Mouse (Mus musculus): Measurements from ENCODE around the gene Ptprd. TPM values are rescaled to one million over a fixed set of nuclear protein-coding genes. Genes with fewer than 3 reads are reported as not detected.
"Not testable (repeated sequence)": the region's sequence is repeated elsewhere in the genome, so short reads cannot be mapped to it uniquely, and the experiment has no call there.

Gene Ptprd
- total and polyA plus RNA-seq, 2 experiments from 2014 or later, result 5.6 to 23.3 TPM

DNA sequence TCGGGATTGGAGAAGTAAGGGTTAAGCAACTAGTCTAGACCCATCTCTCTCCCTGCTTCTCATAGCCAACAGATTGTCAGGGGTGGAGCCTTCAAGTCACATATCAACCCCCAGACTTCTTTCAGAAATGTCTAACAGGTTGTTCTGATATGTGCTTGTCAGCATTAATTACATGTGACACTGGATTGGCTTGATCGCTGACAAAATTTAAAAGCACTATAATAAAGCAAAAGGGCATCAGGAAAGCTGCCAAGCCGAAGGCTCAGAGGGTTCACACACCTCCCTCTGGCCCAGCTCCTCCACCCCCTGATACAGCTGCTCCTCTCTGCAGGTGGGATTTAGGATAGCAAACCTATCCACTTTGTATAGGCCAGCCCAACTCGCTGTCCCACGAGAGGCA, 1775.8 kb downstream of the Ptprd start:
- H3K36me3 ChIP-seq (replicated peaks; ENCODE audit: control insufficient read depth, insufficient read depth, low read length), result no peaks in the 10 kb centered on the region
- no peaks in the 10 kb centered on the region for H3K9me3 ChIP-seq (replicated peaks; ENCODE audit: control insufficient read depth, low read length)
- WGBS, result 33% methylated on average over 5 of the region's 5 CpGs
- no peak overlapping the region; the same call in 1 of the 2 replicates for H3K4me2 ChIP-seq (ENCODE audit: low read depth, low read length)
- H3K27ac ChIP-seq (ENCODE audit: low read depth), result no peak overlapping the region
- no peak overlapping the region for H3K9ac ChIP-seq (replicated peaks; ENCODE audit: low read depth, low read length)
- H3K4me3 ChIP-seq (ENCODE audit: low read depth, low read length), result no peak overlapping the region
- DNase-seq (ENCODE audit: low spot score) (no peak), ATAC-seq (ENCODE audit: insufficient read depth, low read depth) (0 out of 2 replicates have a peak, but pooled peaks have one; percentile 11)
- H3K27me3 ChIP-seq (ENCODE audit: control insufficient read depth, insufficient read depth, low read length), result no peaks in the 10 kb centered on the region
- TF ChIP-seq EP300 (IDR thresholded peaks at IDR 0.05; ENCODE audit: low read depth) (no peak), CTCF (IDR thresholded peaks at IDR 0.05; ENCODE audit: low read depth) (no peak)
- peaks cover 14% of the 10 kb centered on the region for H3K4me1 ChIP-seq (ENCODE audit: control insufficient read depth, insufficient read depth)

DNA sequence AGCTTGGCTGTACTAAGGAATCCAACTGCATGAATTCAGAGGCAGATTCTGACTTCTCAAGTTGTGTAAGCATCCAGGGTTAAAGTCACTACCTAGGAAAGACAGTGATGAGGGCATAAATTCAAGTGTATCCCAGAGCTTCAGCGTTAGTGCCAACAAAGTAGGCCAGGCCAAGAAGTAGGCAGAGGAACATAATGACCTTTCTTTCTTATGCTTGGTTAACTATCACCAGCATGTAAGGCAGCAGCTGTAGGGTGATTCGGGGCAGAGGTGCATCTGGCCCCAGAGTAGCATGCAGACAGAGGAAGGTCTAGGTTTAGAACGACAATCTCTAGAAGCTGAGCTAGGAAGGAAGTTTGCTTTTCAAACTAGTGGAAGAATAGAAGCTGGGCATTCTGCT, 1782.0 kb downstream of the Ptprd start:
- Histone ChIP-seq H3K4me2 (ENCODE audit: low read depth, low read length) (no peak overlapping the region), H3K27ac (ENCODE audit: low read depth) (no peak overlapping the region), H3K27me3 (ENCODE audit: control insufficient read depth, insufficient read depth, low read length) (no peaks in the 10 kb centered on the region), H3K9ac (replicated peaks; ENCODE audit: low read depth, low read length) (no peak overlapping the region), H3K4me1 (ENCODE audit: control insufficient read depth, insufficient read depth) (0 out of 2 replicates have a peak, but pooled peaks cover 11% of the 10 kb centered on the region), H3K36me3 (replicated peaks; ENCODE audit: control insufficient read depth, insufficient read depth, low read length) (no peaks in the 10 kb centered on the region), H3K9me3 (replicated peaks; ENCODE audit: control insufficient read depth, low read length) (no peaks in the 10 kb centered on the region), H3K4me3 (ENCODE audit: low read depth, low read length) (no peak overlapping the region)
- WGBS, result 48% methylated on average over 3 of the region's 3 CpGs
- ATAC-seq (ENCODE audit: insufficient read depth, low read depth), result no peak
- no peak for DNase-seq (ENCODE audit: low spot score)
- TF ChIP-seq CTCF (IDR thresholded peaks at IDR 0.05; ENCODE audit: low read depth) (no peak), EP300 (IDR thresholded peaks at IDR 0.05; ENCODE audit: low read depth) (no peak)

DNA sequence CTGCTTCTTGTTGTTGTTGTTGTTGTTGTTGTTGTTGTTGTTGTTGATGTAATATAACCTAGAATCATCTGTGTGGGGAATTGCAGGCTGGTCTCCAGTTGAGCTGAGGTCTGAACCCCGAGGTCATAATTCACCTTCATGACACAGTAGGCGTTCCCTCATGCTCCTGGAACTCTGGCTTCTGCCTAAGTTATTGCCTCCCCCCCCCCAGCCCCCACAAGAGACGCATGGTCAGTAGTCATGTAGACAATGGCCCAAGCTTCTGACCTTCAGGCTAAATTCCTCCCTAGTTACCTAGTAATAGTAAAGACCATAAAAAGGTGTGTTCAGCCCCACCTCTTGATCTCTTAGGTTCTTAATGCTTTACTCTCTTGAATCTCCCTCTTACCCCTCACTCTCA, 1784.7 kb downstream of the Ptprd start:
- not testable (repeated sequence) for ATAC-seq (ENCODE audit: insufficient read depth, low read depth); H3K4me3 ChIP-seq (ENCODE audit: low read depth, low read length); H3K36me3 ChIP-seq (replicated peaks; ENCODE audit: control insufficient read depth, insufficient read depth, low read length); H3K27me3 ChIP-seq (ENCODE audit: control insufficient read depth, insufficient read depth, low read length); H3K4me2 ChIP-seq (ENCODE audit: low read depth, low read length); H3K9me3 ChIP-seq (replicated peaks; ENCODE audit: control insufficient read depth, low read length); DNase-seq (ENCODE audit: low spot score); H3K27ac ChIP-seq (ENCODE audit: low read depth); H3K9ac ChIP-seq (replicated peaks; ENCODE audit: low read depth, low read length)
- H3K4me1 ChIP-seq (ENCODE audit: control insufficient read depth, insufficient read depth), result 0 out of 2 replicates have a peak, but pooled peaks cover 17% of the 10 kb centered on the region
- WGBS, result 82% methylated on average over 3 of the region's 3 CpGs

DNA sequence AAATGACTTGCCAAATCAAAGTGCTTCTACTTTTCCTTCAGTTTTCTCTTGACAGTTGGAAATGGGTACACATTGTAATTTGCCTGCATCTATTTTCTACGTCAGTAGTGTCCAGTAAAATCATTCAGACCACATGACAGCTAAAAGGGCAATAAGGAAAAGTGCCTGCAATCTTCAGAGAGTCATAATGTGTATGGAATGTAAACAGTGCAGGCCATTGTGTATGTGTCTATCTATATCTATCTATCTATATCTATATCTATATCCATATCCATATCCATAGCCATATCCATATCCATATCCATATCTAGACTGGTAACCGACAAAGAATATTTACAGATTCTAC, 1786.6 kb downstream of the Ptprd start:
- Histone ChIP-seq H3K4me1 (ENCODE audit: control insufficient read depth, insufficient read depth) (0 out of 2 replicates have a peak, but pooled peaks cover 17% of the 10 kb centered on the region), H3K9me3 (replicated peaks; ENCODE audit: control insufficient read depth, low read length) (no peaks in the 10 kb centered on the region), H3K9ac (replicated peaks; ENCODE audit: low read depth, low read length) (no peak overlapping the region), H3K4me3 (ENCODE audit: low read depth, low read length) (no peak overlapping the region), H3K27me3 (ENCODE audit: control insufficient read depth, insufficient read depth, low read length) (no peaks in the 10 kb centered on the region), H3K36me3 (replicated peaks; ENCODE audit: control insufficient read depth, insufficient read depth, low read length) (no peaks in the 10 kb centered on the region), H3K27ac (ENCODE audit: low read depth) (0 out of 2 replicates have a peak overlapping the region, but pooled peaks have one; percentile 15), H3K4me2 (ENCODE audit: low read depth, low read length) (peak overlapping the region; percentile 12; the same call in 1 of the 2 replicates)
- TF ChIP-seq EP300 (IDR thresholded peaks at IDR 0.05; ENCODE audit: low read depth) (no peak), CTCF (IDR thresholded peaks at IDR 0.05; ENCODE audit: low read depth) (no peak)
- 63% methylated on average over 2 of the region's 2 CpGs for WGBS
- no peak for ATAC-seq (ENCODE audit: insufficient read depth, low read depth)
- no peak for DNase-seq (ENCODE audit: low spot score)

DNA sequence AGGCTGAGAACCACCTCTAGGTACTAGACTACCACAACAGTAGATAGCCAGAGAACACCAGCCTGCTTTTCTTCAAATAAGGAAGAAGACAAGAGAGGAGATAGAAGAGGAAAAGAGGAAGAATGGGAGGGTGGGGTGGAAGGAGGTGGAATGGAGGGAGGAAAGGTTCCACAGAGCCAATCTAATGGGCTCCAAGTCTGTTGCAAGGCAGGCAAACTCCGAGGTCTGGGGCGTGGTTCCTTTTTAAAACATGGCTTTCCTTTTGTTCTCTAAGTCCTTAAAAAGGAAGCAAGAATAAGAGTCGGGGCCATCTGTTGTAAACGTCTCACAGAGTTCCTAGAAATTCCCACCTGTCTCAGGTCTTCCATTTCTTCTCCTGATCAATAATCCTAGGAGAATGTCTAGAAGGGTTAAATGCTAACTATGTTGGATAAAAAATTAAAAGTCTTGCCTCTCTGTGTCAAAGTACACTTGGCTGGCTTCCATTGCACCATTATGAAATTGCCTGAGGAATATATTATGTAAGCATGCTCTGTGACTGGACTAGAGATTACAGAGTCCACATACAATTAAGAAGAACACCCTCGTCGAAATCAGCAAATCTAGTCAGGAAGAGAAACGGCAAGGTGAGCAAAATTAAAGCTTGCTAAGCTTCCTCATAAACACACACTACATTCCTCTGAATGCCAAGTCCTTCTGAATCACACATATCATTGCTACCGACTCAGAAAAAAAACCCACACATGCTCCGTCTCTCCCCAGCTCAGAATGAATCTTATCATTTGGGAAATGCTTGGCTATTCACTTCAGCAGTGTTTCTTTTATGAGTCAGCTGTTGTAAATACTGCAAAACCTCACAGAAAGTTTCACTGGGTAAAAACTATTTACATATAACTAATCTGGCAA, 1787.2 kb downstream of the Ptprd start:
- Histone ChIP-seq H3K4me1 (ENCODE audit: control insufficient read depth, insufficient read depth) (0 out of 2 replicates have a peak, but pooled peaks cover 13% of the 10 kb centered on the region), H3K27me3 (ENCODE audit: control insufficient read depth, insufficient read depth, low read length) (no peaks in the 10 kb centered on the region), H3K4me2 (ENCODE audit: low read depth, low read length) (peak overlapping the region; percentile 12; the same call in 1 of the 2 replicates), H3K9me3 (replicated peaks; ENCODE audit: control insufficient read depth, low read length) (no peaks in the 10 kb centered on the region), H3K9ac (replicated peaks; ENCODE audit: low read depth, low read length) (no peak overlapping the region), H3K4me3 (ENCODE audit: low read depth, low read length) (no peak overlapping the region), H3K36me3 (replicated peaks; ENCODE audit: control insufficient read depth, insufficient read depth, low read length) (no peaks in the 10 kb centered on the region), H3K27ac (ENCODE audit: low read depth) (0 out of 2 replicates have a peak overlapping the region, but pooled peaks have one; percentile 15)
- 33% methylated on average over 9 of the region's 9 CpGs for WGBS
- ATAC-seq (ENCODE audit: insufficient read depth, low read depth) (peak; percentile 44), DNase-seq (ENCODE audit: low spot score) (peak; percentile 64)
- no peak for TF ChIP-seq EP300 (IDR thresholded peaks at IDR 0.05; ENCODE audit: low read depth)
- no peak for TF ChIP-seq CTCF (IDR thresholded peaks at IDR 0.05; ENCODE audit: low read depth)
